Mouse (Mus musculus) left cerebral cortex, postnatal 14 days (tissue): ENCODE results near the gene Bsn. TPM values are rescaled to one million over a fixed set of nuclear protein-coding genes. Genes with fewer than 3 reads are reported as not detected.
"Not testable (repeated sequence)": the region's sequence is repeated elsewhere in the genome, so short reads cannot be mapped to it uniquely, and the experiment has no call there.

Experiments used
- DNase-seq, 2 experiments: peaks; one replicate each; pipeline ENCODE4 v3.0.0; 2021 to 2022; ENCODE audit warnings: low spot score in 2 of 2, mixed read lengths in 1 of 2
- intact Hi-C: fragments of 180-260 bp; cut with DNase I; formaldehyde crosslinking; loops from one replicate; pipeline ENCODE4 v1.15.1; 2025
- total RNA-seq, 2 experiments: library from RNA; stranded (reverse); gene quantifications; 2 replicates each; pipeline ENCODE4 v1.2.3; 2021

The Bsn gene
- total RNA-seq, 2 experiments from 2014 or later: 223 to 244 TPM

GRCm38 (mm10) chr9:108136225-108136624 is 54.0 kb downstream of the Bsn start:
- peak in 1 of 2 experiments; percentile 62 for DNase-seq
- intact Hi-C loops: loop anchor here (2.0 to 5.0 kb wide), 3 partner anchors 17 to 66 kb away; no protein-coding TSS in a partner anchor

GRCm38 (mm10) chr9:108135679-108136078 is 54.5 kb downstream of the Bsn start:
- not testable (repeated sequence) for DNase-seq
- intact Hi-C loops: loop anchor here (2.0 to 5.0 kb wide), 3 partner anchors 17 to 67 kb away; no protein-coding TSS in a partner anchor

- intact Hi-C loops: no loop called here
- DNase-seq: no peak
These were observed 56.7 kb downstream of the Bsn start for GRCm38 (mm10) chr9:108133478-108133877.

- intact Hi-C loops: no loop called here
- DNase-seq: no peak
These were observed 57.8 kb downstream of the Bsn start for GRCm38 (mm10) chr9:108132373-108132772.

- DNase-seq: no peak
These were observed 58.7 kb downstream of the Bsn start for GRCm38 (mm10) chr9:108131502-108131901.

GRCm38 (mm10) chr9:108129042-108129948 is 60.9 kb downstream of the Bsn start:
- DNase-seq: no peak
- intact Hi-C loops: no loop called here

More at GRCm38 (mm10) chr9:108131502-108131901, 58.7 kb downstream of the Bsn start:
- intact Hi-C loops: no loop called here

- intact Hi-C loops: no loop called here
- DNase-seq: peak; percentile 57 to 74
These were observed 61.9 kb downstream of the Bsn start for GRCm38 (mm10) chr9:108128248-108128647.

GRCm38 (mm10) chr9:108126436-108127180 is 63.6 kb downstream of the Bsn start:
- DNase-seq: no peak
- intact Hi-C loops: no loop called here

- intact Hi-C loops: no loop called here
- no peak for DNase-seq
These were observed 64.5 kb downstream of the Bsn start for GRCm38 (mm10) chr9:108125731-108126130.

- intact Hi-C loops: no loop called here
These were observed 66.3 kb downstream of the Bsn start for GRCm38 (mm10) chr9:108123916-108124315.

GRCm38 (mm10) chr9:108121170-108121969 is 68.8 kb downstream of the Bsn start:
- no peak for DNase-seq
- intact Hi-C loops: no loop called here

More at GRCm38 (mm10) chr9:108123916-108124315, 66.3 kb downstream of the Bsn start:
- no peak for DNase-seq

- no peak for DNase-seq
- intact Hi-C loops: no loop called here
These were observed 69.5 kb downstream of the Bsn start for GRCm38 (mm10) chr9:108120671-108121070.

GRCm38 (mm10) chr9:108119891-108120411 is 70.2 kb downstream of the Bsn start:
- intact Hi-C loops: no loop called here

GRCm38 (mm10) chr9:108117143-108117542 is 73.0 kb downstream of the Bsn start:
- no peak for DNase-seq
- intact Hi-C loops: no loop called here

More at GRCm38 (mm10) chr9:108119891-108120411, 70.2 kb downstream of the Bsn start:
- DNase-seq: no peak

GRCm38 (mm10) chr9:108115290-108116077 is 74.7 kb downstream of the Bsn start:
- peak in 1 of 2 experiments; percentile 48 for DNase-seq
- intact Hi-C loops: no loop called here

- no peak for DNase-seq
- intact Hi-C loops: no loop called here
These were observed 77.4 kb downstream of the Bsn start for GRCm38 (mm10) chr9:108112719-108113340.

- DNase-seq: no peak
- intact Hi-C loops: no loop called here
These were observed 78.5 kb downstream of the Bsn start for GRCm38 (mm10) chr9:108111593-108112121.
